Mouse (Mus musculus) cerebellum, adult 2 months (tissue): Measurements from ENCODE around the gene Znhit2.

Source experiments
- CTCF ChIP-seq: fragments of 200-500 bp; IDR thresholded peaks from 2 replicates; pipeline ENCODE4 v1.5.1; 2011; ENCODE audit warnings: low read depth, mild to moderate bottlenecking, control low read depth, low read length, moderate library complexity, borderline replicate concordance; ENCODE audit not compliant: insufficient read depth
- POLR2A ChIP-seq: fragments of 200-500 bp; IDR thresholded peaks from 2 replicates; pipeline ENCODE4 v1.6.1; 2011; ENCODE audit warnings: low read length, control low read depth, borderline replicate concordance; ENCODE audit not compliant: insufficient read depth

DNA sequence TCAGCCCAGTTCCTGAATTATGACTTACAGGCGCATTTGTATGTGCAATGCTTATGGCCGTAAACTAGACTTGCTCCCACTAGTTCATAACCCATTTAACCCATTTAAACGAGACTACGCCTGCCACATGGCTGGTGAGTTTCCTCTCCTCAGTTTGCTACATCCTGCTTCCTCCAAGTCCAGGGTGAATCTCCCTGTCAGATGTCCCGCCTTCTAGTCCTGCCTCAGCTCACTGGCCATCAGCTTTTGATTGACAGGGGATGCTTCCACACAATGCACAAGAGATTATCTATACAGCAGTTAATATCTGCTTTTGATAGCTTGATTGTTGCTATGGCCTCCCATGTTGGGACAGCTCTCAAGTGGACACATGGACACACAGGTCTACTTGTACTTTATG is 6.7 kb upstream of the Znhit2 start:
- TF ChIP-seq CTCF, result no peak
- TF ChIP-seq POLR2A, result no peak
